Mouse (Mus musculus): ENCODE measurements at regions not wholly inside any gene's neighbourhood (a gene's known extent, or its start where the extent isn't known, plus 50 kb on each side); places are given as distances from the start of the nearest gene placed in this dataset.

DNA sequence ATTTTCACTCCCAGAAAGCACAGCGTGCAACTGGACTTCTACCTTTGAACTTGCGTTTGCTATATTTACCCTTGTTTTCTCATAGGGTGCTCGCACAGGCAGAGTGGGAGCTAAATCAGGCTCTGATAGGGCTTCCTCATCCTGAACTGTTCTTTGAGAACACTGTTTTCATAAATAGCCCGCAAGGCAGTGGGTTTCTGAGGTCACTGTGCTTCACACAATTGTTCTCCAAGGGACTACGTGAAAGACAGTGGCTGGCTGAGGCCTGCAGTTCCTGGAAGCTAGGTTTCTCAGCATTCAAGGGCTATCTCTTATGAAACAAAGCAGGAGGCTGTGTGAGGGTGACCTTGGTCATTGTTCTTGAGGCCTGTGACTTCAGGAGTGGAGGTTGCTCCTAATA is 301.7 kb downstream of the Plk2 start:
- Histone ChIP-seq H3K9ac (ENCODE audit: control insufficient read depth, low read depth, low read length, poor library complexity, severe bottlenecking) (no peak overlapping the region), H3K9me3 (replicated peaks; ENCODE audit: insufficient read depth, low read length) (no peaks in the 10 kb centered on the region), H3K79me2 (ENCODE audit: control insufficient read depth, insufficient read depth, low read length, poor library complexity) (no peaks in the 10 kb centered on the region), H3K36me3 (ENCODE audit: control insufficient read depth in 1 of 2, insufficient read depth in 2 of 2, low read length in 2 of 2) (no peaks in the 10 kb centered on the region), H3K27ac (ENCODE audit: control insufficient read depth, low read depth, low read length) (no peak overlapping the region), H3K4me3 (ENCODE audit: control insufficient read depth in 1 of 2, insufficient read depth in 1 of 2, low read depth in 2 of 2, low read length in 2 of 2) (no peak overlapping the region), H3K4me1 (ENCODE audit: control insufficient read depth in 1 of 2, insufficient read depth in 2 of 2, low read length in 2 of 2) (no peaks in the 10 kb centered on the region), H3K27me3 (ENCODE audit: control insufficient read depth in 1 of 2, insufficient read depth in 2 of 2, low read length in 2 of 2) (no peaks in the 10 kb centered on the region)
- no peak for TF ChIP-seq POLR2AphosphoS2 (IDR thresholded peaks at IDR 0.05; ENCODE audit: low read length)
- no peak for TF ChIP-seq E2F4 (IDR thresholded peaks at IDR 0.05; ENCODE audit: borderline replicate concordance, low read depth, low read length)
- no peak for TF ChIP-seq POLR2AphosphoS5 (IDR thresholded peaks at IDR 0.05; ENCODE audit: borderline replicate concordance, low read depth, low read length)
- no peak for TF ChIP-seq TBP (IDR thresholded peaks at IDR 0.05; ENCODE audit: low read depth, low read length)
- TF ChIP-seq MYC (IDR thresholded peaks at IDR 0.05; ENCODE audit: low read depth, low read length) = no peak
- no peak for TF ChIP-seq KAT2A (conservative IDR thresholded peaks at IDR 0.05; ENCODE audit: low read depth, low read length)
- no peak for TF ChIP-seq MAX (IDR thresholded peaks at IDR 0.05; ENCODE audit: low read length)
- no peak for TF ChIP-seq NRF1 (IDR thresholded peaks at IDR 0.05; ENCODE audit: insufficient read depth, low read depth, low read length, poor library complexity, severe bottlenecking)
- TF ChIP-seq CHD2 (IDR thresholded peaks at IDR 0.05; ENCODE audit: low read length) = no peak
- no peak for TF ChIP-seq GABPA (IDR thresholded peaks at IDR 0.05; ENCODE audit: low read depth, low read length)
- no peak for TF ChIP-seq USF1 (IDR thresholded peaks at IDR 0.05; ENCODE audit: low read depth, low read length)
- no peak for TF ChIP-seq USF2 (IDR thresholded peaks at IDR 0.05; ENCODE audit: borderline replicate concordance in 1 of 2, insufficient read depth in 1 of 2, low read depth in 1 of 2, low read length in 2 of 2)
- DNase-seq (ENCODE audit: low read depth, low spot score) = no peak

DNA sequence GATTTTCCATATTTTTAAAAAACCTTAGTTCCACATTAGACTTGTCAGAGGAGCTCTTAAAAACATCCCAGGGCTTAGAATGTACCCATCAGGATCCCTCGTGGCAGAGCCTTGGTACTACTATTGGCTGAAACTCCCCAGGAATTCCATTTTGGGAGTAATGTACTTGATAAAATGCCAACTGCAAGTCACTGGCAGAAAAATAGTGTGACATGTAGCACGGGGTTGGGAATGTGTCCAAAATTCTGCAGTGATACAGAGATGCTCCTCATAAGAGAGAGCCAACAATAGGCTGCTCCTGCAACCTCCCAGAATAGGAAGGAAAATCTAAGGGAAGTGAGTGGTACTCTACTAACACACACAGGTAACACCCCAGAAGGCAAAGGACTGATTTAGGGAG is 309.4 kb downstream of the Plk2 start:
- Histone ChIP-seq H3K4me1 (ENCODE audit: control insufficient read depth in 1 of 2, insufficient read depth in 2 of 2, low read length in 2 of 2) (no peaks in the 10 kb centered on the region), H3K9ac (ENCODE audit: control insufficient read depth, low read depth, low read length, poor library complexity, severe bottlenecking) (no peak overlapping the region), H3K27ac (ENCODE audit: control insufficient read depth, low read depth, low read length) (no peak overlapping the region), H3K4me3 (ENCODE audit: control insufficient read depth in 1 of 2, insufficient read depth in 1 of 2, low read depth in 2 of 2, low read length in 2 of 2) (no peak overlapping the region), H3K9me3 (replicated peaks; ENCODE audit: insufficient read depth, low read length) (no peaks in the 10 kb centered on the region), H3K79me2 (ENCODE audit: control insufficient read depth, insufficient read depth, low read length, poor library complexity) (no peaks in the 10 kb centered on the region), H3K27me3 (ENCODE audit: control insufficient read depth in 1 of 2, insufficient read depth in 2 of 2, low read length in 2 of 2) (no peaks in the 10 kb centered on the region), H3K36me3 (ENCODE audit: control insufficient read depth in 1 of 2, insufficient read depth in 2 of 2, low read length in 2 of 2) (no peaks in the 10 kb centered on the region)
- DNase-seq (ENCODE audit: low read depth, low spot score) = no peak
- TF ChIP-seq MEF2A (IDR thresholded peaks at IDR 0.05; ENCODE audit: extremely low read depth, insufficient replicate concordance, low read depth, low read length, poor library complexity, severe bottlenecking) (no peak), UBTF (IDR thresholded peaks at IDR 0.05; ENCODE audit: borderline replicate concordance, insufficient read depth, low read depth, low read length) (no peak), GATA1 (IDR thresholded peaks at IDR 0.05; ENCODE audit: low read depth, low read length) (no peak), TCF12 (IDR thresholded peaks at IDR 0.05; ENCODE audit: low read depth, low read length) (no peak), ZNF384 (IDR thresholded peaks at IDR 0.05; ENCODE audit: low read depth, low read length) (no peak), EP300 (IDR thresholded peaks at IDR 0.05; ENCODE audit: low read depth in 1 of 2, low read length in 2 of 2) (no peak), MXI1 (IDR thresholded peaks at IDR 0.05; ENCODE audit: low read depth, low read length) (no peak), GABPA (IDR thresholded peaks at IDR 0.05; ENCODE audit: low read depth, low read length) (no peak)
